Mouse (Mus musculus): ENCODE data around the gene Ube2s.

Ube2s gene

DNA sequence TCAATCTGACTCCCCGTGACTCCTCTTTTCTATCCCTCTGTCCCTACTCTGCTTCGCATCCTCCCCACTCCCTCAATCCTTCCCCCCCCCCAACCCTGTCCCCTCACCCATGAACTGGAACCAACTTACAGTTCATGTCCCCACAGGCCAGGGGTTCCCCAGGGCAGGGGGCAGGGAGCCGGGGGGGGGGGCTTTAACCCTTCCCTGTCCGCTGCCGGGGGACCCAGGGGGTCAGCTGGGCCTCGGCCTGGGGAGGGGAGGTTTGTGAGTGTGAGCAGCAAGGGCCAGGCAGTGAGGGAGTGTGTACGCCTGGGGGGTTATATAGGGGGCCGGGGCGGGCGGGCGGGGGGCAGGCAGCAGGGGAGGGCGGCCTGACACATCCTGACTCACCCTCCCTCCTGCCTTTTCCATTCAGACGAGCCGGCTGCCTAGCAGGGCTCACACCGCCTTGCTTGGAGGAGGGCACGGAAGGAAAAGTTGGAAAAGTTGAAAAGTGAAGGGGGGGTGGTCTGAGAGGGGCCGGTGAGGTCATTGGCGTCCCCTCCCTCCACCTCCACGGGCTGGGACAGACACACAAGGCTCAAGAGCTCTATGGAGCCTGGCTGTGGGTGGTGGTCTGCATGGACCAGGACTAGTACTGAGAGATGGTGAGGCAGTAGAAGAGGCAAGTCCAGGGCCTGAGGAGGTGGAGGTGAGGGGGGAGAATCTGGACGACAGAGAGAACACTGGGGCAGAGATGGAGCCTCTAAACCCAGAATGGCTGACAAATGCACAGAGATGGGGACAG, 34.3 kb downstream of the Ube2s start:
- in situ Hi-C loops (cut with MseI, MboI) = no loop called here

DNA sequence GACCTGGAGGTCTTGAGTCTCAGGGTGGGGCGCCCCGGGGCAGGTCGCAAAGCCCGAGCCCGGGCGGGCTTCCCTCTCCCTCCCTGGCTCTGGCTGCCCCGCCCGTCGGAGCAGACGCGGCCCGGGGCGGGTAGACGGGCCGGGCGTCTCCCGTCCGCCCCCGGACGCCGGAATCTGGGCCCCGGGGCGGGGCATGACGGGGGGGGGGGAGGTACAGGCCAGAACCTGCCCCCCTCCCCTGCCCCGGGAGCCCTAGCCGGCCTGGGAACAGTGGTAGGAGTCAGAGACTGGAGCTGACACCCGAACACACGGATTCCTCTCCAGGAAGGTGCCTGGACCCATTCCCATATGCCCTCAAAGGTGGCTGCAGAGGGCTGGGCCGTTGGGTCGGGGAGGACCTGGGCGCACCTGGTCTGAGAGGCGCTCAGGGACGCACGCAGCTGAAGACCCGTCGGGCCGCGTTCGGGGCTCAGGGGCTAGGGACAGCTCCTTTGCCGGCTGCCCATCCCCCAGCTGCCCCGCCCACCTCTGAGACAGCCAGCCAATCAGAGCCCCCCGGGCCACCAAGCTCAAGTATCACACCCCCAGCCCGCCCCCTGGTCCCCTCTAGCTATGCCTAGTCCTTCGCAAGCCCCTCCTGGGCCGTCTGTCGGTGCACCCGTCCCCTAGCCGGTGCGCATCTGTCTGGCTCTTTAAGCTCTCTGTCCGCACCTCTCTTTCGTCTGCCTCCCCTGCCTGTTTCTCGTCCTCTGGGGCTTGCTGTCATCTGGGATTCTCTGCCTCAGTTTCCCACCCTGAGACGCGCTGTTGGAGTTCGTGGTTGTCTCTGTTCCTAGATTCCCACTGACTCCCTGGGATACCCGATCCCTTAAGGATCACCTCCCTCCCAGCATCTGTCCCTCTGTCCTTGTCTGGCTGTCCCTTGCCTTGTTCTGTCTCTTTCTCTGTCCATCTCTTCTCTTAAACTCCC, 35.2 kb downstream of the Ube2s start:
- in situ Hi-C loops (cut with MseI, MboI) = no loop called here

DNA sequence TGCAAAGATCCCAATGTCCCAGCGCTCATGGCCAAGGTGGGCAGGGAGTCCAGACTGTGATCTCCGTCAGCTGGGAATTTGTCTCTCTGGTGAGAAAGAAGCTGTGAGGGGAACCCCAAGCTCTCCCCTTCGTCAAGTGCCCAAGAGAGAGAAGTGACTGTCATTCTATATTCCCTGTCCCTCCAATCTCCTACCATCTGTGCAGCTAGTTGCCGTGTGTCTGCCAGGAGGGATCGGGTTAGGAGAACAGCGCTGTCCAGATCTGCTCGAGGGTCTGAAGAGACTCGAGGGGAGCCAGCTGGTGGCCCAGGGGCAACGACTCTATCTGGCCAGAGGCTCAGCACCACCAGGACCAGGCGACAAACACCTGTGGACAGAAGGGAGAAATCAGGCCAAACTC, 36.3 kb downstream of the Ube2s start:
- in situ Hi-C loops (cut with MseI, MboI) = no loop called here

GRCm38 (mm10) chr7:4771202-4771601, 41.2 kb downstream of the Ube2s start, which contains the start of gene Fam71e2:
TSS of gene Fam71e2 (minus strand) at chr7:4771302.
- in situ Hi-C loops (cut with MseI, MboI) = no loop called here

GRCm38 (mm10) chr7:4764946-4765710, 47.3 kb downstream of the Ube2s start:
- in situ Hi-C loops (cut with MseI, MboI) = no loop called here

GRCm38 (mm10) chr7:4759670-4760069, 52.7 kb downstream of the Ube2s start:
- in situ Hi-C loops (cut with MseI, MboI) = no loop called here

DNA sequence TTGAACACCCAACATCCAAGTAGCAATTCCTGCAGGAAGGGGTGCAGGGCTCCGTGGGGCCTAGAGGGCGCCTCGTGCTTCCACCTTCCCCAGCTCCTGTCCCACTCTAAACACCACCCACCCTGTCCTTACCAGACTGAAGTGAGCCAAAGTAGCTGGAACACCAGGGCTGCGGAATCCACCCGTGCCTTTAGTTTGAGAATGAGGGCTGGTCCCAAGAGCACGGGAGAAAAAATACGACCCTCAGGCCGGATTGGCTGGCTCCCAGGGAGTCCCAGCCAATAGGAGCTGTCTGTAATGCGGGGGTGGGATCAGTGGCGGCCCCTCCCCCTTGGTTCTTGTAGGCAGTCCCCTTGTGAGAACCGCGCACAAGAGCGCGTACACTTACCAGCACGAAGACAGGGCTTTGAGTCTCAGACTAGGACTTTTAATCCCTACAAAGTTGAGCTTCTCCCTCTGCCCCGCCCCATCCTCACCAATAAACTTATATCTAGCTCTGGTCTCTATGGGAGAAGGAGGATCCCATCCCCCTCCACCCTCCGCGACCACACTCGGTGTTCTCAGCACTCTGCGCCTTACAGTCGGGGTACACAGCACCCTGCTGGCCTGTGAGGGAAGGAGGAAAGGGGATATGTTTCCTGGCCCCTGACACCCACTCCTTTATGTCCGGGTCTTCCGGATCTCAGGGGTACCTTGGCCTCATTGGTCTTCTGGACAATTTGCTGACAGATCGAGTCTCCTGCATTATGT, 59.4 kb downstream of the Ube2s start, which contains the start of gene Cox6b2:
Gene Cox6b2, minus strand, starts transcription at position 274 of the 750 bp plus-strand sequence.
- in situ Hi-C loops (cut with MseI, MboI) = no loop called here

DNA sequence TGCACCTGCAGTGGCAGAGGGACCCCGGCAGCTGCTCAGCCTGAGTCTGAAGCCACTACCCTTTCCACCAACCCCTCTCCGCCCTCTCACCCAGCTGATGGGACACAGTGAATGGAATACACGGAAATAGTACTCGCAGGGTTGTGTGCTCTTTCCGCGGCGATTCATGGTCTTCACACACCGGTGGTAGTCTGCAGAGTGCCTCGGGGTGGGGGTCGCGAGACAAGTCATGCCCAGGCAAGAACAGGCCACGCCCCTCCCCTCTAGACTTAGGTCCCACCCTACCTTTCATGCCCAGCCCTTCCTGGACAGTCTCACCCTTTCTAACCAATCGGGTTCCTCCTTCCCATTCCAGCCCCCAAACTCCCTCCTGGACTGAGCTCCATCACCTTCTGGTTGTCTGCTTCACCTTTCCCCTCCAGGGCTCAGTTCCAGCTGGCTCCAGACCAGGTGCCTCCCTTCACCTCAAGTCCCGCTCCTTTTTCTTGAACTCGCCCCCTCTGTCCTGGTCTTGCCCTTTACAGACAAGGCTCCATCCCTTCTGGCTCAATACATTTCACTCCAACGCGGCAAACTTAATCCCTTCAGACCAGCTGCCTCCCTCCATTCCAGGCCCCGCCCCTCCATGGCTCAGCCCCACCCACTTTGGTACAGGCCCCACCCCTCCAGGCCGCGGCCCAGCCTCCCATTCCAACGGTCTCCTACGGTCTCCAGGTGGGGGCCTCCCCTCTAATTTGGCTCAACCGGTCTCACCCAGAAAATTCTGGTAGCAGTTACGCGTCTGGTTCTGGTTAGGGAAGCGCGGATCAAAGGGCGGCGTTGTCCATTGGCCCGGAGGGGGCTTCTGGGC, 60.2 kb downstream of the Ube2s start:
- in situ Hi-C loops (cut with MseI, MboI) = no loop called here

DNA sequence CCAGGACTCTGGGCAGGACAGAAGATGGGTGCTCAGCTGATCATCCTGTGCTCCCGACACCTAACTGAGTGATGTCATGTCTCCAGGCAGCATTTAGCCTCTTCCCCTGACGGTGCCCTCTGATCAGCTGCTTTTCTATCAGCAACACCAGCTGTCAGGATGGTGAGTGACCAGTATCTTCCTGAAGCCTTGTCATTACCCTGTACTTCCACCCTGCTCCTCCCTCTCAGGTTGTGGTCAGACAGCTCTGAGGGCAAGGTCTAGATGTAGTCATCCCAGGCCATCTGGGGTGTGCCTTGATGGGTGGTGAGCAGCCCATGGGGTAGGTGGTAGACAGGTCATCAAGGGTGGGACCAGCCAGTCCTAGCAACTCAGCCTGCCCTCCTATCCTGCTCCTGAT, 63.2 kb downstream of the Ube2s start:
- in situ Hi-C loops (cut with MseI, MboI) = no loop called here

DNA sequence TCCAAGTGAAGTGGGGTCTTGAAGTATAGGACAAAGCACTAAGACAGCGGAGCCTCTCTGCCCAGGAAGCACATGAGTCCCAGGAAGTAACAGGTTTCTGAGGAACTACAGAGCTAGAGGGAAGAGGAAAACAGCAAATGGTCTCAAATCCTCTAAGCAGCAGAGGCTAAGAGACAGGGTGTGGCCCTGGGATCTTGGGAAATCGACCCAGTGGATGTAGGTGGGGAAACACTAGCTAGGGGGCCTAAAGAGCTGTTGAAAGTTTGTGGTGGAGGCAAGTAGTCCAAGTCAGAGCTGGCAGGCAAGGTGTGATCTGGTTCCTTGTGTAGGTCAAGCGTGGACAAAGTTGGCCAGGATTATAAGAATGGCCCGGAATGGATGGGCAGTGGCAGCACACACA, 64.1 kb downstream of the Ube2s start:
- in situ Hi-C loops (cut with MseI, MboI) = no loop called here

GRCm38 (mm10) chr7:4747156-4747899, 65.1 kb downstream of the Ube2s start:
- in situ Hi-C loops (cut with MseI, MboI) = no loop called here

DNA sequence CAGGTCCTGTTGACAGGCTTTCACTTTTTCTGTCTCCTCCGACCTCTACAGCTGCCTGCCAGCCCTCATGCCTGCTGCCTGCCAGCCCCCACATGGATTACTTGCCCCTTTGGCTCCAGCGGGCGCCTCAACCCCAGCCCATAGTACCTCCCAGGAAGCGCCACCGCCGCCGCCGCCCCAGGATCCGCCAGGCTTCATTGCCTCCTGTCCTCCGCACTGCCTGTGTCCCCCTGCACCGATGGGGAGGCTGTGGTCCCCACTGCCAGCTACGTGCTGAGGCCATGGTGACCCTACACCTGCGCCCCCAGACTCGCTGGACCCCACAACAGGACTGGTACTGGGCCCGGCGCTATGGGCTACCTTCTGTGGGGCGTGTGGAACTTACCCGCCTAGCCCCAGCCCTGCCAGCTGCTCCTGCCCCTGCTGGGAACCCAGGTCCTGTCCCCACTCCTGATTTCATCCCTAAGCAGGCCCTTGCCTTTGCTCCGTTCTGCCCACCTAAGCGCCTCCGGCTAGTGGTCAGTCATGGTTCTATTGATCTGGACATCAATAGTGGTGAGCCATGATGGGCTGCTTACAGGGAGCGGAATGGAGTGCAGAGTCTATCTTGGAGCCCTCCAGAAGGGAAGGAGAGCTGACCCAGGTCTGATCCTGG, 65.9 kb downstream of the Ube2s start:
- in situ Hi-C loops (cut with MseI, MboI) = no loop called here

DNA sequence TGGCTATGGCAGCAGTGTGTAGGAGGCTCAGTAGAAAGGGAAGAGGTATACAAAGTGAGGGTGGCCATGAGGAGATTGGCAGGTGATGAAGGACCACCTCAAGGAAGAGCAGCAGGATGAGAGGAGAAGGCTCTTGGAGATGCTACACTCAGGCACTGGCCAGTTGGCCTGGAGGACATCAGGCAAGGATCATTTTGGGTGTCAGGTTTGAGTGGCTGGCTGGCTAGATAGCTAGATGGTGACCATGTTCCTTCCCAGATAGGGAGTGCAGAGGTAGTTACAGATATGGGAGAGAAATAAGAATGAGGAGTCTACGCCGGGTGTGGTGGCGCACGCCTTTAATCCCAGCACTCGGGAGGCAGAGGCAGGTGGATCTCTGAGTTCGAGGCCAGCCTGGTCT, 67.5 kb downstream of the Ube2s start:
- in situ Hi-C loops (cut with MseI, MboI) = no loop called here

All from mouse trophoblast stem cell (cell line).